Mouse (Mus musculus): Measurements from ENCODE around the gene Mcam.

Mcam gene

GRCm38 (mm10) chr9:44109360-44110095 lies 24.7 kb upstream of the Mcam start:
- DNase-seq, result peak; percentile 68 to 75

- peak in 1 of 2 experiments; percentile 9 for DNase-seq
Measured at GRCm38 (mm10) chr9:44111909-44112308, 22.4 kb upstream of the Mcam start.

GRCm38 (mm10) chr9:44113105-44113789 lies 21.0 kb upstream of the Mcam start, which contains the start of the genes Gm49380 and Rnf26:
Gm49380 (minus strand) TSS chr9:44113500.
Rnf26 (minus strand) TSS chr9:44113517.
- DNase-seq, result peak; percentile 93 to 95

GRCm38 (mm10) chr9:44114453-44114852 lies 19.8 kb upstream of the Mcam start:
- no peak for DNase-seq

- peak in 1 of 2 experiments; percentile 9 for DNase-seq
Measured at GRCm38 (mm10) chr9:44115599-44115998, 18.7 kb upstream of the Mcam start.

DNA sequence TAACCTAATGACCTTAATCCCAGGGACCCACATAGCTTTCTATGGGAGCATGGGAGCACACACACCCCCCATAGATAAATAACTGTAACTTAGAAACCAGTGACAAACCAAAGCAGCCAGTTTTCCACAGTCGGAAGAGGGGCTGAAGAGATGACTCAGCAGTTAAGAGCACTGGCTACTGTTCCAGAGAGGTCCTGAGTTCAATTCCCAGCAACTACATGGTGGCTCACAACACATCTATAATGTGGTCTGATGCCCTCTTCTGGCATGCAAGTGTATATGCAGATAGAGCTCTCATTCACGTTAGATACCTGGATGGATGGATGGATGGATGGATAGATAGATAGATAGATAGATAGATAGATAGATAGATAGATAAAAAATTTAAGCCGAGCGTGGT lies 18.1 kb upstream of the Mcam start:
- peak in 1 of 2 experiments; percentile 4 for DNase-seq

- DNase-seq, result peak; percentile 64 to 67
Measured at GRCm38 (mm10) chr9:44119011-44119410, 15.3 kb upstream of the Mcam start.

DNA sequence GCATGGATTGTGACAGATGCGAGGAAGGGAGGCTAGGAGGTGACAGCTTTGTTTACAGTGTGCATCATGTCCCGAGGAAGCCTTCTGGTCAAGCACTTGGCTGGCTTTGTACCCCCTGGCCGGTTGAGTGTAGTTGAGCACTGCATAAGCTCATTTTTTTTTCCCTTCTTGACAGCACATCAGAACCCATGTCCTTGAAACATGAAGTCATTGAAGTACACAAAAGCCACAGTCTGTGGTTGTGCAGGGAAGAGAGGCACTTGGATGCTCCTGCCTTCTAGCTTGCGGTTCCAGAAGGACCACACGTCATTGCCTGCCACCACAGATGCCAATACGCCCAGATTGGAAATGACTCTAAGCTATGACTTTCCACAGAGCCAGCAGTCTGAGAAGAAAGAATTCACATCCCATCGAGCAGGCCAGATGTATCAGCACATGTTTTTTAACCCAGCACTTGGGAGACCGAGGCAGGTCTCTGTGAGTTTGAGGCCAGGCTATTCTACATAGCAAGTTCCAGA lies 14.3 kb upstream of the Mcam start:
- no peak for DNase-seq

- peak in 1 of 2 experiments; percentile 24 for DNase-seq
Measured at GRCm38 (mm10) chr9:44124317-44124716, 10.0 kb upstream of the Mcam start.

GRCm38 (mm10) chr9:44125026-44125425 lies 9.2 kb upstream of the Mcam start:
- DNase-seq, result peak in 1 of 2 experiments; percentile 3

- DNase-seq, result peak; percentile 77 to 84
Measured at GRCm38 (mm10) chr9:44125546-44126428, 8.5 kb upstream of the Mcam start.

GRCm38 (mm10) chr9:44126746-44127145 lies 7.5 kb upstream of the Mcam start:
- peak in 1 of 2 experiments; percentile 6 for DNase-seq

DNA sequence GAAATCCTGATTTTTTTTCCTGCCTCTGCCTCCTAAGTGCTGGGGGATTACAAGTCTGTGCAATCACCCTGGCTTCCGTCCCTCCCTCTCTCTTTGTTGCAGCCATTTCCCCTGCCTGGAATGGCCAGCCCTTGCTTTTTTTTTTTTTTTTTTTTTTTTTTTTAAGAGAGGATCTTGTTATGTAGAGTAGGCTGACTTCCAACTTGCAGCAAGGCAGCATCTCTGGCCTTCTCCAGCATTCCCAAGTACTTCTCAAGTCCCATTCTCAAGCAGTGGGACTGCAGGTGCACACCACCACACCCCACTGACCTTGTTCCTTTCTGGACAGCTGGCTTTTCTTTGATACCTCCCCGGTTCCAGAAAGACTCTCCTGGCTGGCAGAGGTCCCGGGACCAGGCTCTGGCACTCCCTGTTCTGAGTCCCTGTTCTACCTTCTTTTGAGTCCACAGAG lies 6.9 kb upstream of the Mcam start:
- DNase-seq, result peak in 1 of 2 experiments; percentile 2

- no peak for DNase-seq
Measured at GRCm38 (mm10) chr9:44129633-44130032, 4.6 kb upstream of the Mcam start.

GRCm38 (mm10) chr9:44130034-44130433 lies 4.2 kb upstream of the Mcam start:
- peak; percentile 77 to 85 for DNase-seq

GRCm38 (mm10) chr9:44130581-44131275 lies 3.5 kb upstream of the Mcam start:
- peak in 1 of 2 experiments; percentile 50 for DNase-seq

DNA sequence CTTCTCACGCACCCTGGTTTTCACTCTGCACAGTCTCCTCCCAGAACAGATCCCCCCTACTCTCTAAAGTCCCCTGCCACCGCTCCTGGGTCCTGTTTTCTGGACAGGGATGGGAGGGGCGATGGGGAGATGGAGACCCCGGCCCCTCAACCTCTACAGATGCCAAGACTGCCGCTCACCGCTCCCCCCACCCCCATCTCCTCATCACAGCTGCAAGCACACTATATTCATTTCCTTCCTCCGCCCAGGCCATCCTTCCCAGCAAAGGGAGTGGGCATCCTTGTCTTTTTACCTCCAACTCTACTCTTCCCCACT lies 3.0 kb upstream of the Mcam start:
- DNase-seq, result no peak

- DNase-seq, result no peak
Measured at GRCm38 (mm10) chr9:44132200-44132599, 2.1 kb upstream of the Mcam start.

DNA sequence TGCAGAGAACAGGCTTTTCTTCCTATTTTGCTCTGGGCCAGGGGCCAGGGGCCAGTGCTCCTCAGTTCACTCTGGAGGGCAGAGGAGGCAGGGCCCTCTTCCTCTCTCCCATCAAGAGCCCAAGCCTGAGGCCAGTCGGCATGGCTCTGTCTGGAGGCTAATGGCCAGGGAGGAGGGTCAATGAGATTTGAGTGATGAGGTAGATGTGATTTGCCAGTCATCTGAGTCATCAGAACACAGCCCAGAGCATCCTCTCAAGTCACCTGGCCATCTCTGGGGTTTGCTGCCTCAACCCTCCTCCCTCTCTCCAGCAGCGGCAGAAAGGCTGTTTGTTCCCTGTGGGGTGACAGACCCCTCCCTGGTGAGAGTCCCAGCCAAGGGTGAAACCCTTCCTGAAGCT lies 982 bp upstream of the Mcam start:
- DNase-seq, result no peak

DNA sequence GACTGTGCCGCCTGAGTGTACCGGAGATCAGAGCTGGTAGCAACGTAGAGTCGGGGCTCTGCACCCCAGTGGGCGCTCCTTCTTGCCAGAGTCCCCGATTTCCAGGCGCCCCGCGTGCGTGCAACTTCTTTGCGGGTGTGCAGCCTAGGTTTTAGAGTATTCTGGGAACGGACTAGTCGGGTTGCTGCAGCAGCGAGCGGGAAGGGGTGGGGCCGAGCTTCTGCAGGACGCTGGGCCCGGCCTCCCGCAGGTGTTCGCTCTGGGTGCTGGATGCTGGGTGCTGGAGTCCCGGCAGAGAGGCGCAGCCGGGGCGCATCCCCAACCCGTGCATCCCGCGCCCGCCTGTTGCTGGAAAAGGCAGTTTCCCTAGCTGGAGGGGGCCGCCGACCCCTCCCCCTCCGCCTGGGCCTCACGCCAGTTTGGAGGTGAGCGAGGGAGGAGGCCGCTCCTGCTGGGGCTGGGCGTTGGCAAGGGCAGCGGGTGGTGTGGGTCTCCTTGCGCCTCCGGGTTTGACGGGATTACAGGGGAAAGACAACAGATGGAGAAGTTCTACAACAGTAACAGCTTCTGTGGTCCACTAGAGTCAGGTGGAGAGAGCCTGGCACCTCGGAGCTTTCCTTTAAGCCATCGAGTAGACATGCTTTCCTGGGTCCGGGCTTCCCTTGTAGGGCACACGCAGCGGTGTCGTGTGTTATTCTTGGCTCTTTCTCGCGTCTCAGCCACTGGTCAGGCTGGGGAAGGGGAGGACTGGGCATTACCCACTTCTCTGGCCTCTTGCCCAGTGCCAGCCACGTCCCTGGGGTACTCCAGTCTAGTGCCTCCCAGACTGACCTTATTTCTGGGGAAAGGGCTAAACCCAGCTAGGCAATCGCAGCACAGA lies 822 bp downstream of the Mcam start:
- DNase-seq, result peak; percentile 56 to 71

All from thymus, postnatal 36 days (tissue).